Mouse (Mus musculus): ENCODE results near the gene Hcar2. TPM values are rescaled to one million over a fixed set of nuclear protein-coding genes. Genes with fewer than 3 reads are reported as not detected.
A peak's percentile ranks its signal among the peaks of the same experiment; 100 is the strongest.

Hcar2 gene
- total RNA-seq, 2 experiments from 2014 or later: 0.33 TPM; not detected in 1

- DNase-seq: no peak
Measured at GRCm38 (mm10) chr5:123862374-123863350, 2.6 kb downstream of the Hcar2 start.

DNA sequence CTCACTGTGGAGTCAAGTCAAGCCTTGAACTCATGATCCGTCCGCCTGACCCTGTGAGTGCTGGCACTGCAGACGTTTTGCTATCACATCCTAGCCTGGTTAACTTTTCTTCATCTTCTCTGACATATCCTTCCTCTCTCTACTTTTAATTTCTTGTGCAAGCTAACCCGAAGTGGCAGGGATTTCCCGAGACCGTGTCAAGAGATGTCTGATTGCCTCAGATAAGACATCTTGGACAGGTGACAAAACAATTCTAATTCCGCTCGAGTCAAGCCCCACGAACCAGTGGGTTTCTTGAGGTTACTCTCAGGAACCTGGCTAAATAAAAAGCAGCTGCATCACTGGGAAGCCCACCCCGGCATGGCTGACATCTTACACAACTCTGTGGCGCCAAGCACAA, 6.5 kb downstream of the Hcar2 start:
- DNase-seq: no peak

DNA sequence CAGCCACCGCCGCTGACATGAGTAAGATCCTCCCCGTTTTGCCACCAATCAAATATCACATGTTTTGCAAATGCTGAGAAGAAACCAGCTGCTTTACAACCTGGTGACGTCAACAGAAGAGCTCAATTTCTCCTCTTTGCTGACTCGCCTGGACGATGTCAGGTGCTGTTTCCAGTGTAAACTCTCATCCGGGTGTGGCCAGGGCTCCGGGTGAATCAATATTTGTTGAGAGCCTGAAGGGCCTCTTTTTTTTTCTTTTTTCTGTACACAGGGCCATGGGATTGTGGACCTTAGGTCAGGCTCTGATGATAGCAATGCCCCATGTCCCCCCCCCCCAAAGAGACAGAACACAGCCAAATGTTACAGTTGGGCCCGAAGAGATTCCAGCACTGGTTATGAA, 10.8 kb downstream of the Hcar2 start:
- DNase-seq: no peak

DNA sequence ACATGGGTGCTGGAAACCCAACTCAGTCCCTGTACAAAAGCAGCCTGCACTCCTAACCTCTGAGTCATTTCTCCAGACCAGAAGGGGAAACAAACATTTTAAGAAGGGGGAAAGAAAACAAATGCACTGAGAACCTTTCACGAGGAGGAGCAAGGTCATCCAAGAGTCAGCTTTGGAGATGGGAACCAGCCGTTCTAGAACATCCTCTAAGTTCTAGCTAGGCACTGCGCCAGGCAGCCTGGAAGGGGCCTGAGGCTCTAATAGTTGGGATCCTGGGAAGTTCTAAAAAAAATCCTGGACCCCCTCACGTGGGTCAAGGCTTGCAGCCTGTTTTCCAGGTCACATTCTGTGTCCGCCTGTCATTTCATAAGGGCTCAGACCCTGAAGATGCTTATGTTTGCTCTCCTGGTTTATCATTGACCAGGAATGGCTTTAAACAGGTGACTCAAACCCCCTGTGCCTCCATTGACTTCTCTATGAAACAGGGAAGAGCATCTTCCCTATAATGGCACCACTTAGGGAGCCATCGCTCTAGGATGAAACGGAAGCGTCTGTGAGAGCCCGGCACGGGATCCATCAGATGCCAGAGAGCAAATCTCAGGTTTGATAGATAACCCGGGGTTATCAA, 11.3 kb downstream of the Hcar2 start:
- DNase-seq: no peak

GRCm38 (mm10) chr5:123851398-123851797, 13.9 kb downstream of the Hcar2 start:
- DNase-seq: no peak

GRCm38 (mm10) chr5:123844316-123844715, 21.0 kb downstream of the Hcar2 start:
- DNase-seq: no peak

- DNase-seq: no peak
Measured at GRCm38 (mm10) chr5:123843816-123844215, 21.5 kb downstream of the Hcar2 start.

- DNase-seq: no peak
Measured at GRCm38 (mm10) chr5:123842935-123843282, 22.4 kb downstream of the Hcar2 start.

DNA sequence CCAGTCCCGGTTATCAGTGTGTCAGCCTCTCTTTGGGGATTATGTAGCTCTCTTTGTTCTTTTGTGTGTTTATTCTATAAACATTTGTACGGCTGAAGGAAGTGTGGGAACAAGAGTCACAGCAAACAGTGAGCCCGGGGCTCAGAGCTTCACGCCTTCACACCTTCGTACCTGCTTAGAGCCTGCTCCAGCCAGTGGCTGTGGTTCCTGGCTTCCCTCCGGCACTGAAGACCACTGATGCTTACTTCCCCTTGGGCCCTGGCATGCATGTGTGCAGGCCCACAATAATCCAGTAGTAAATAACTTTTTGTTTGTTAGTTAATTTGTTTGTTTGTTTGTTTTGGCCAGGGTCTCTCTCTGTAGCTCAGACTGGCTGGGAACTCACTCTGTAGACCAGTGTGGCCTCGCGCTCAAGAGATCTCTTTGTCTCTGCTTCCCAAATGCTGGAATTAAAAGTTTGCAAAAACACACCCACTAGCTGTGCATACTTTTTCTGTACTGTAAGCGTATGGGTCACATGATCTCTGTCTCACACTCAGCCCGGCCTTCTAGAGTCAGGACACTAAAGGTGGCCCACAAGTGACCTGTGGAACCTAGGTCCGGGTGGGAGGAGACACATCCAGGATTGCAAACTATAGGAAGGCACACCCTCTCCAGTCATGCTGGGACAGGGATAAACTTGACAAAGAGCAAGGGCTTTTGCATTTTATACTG, 22.9 kb downstream of the Hcar2 start:
- no peak for DNase-seq

DNA sequence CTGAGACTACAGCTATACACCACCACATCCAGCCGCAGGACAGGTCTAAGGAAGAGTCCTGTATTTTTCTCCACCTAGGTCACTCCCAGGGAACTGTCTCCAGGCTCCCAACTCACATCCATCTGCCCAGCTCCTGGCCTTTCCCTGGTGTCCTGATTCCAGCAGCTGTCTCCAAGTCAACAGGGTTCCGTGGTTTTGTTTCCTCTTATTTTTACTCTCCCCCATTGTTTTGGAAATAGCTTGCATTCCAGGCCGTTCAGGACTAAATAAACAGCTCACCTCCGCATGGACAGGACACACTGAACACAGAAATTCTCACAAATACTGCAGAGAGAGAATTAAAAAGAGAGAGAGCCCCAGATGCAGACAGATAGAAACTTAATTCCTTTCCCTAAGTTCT, 27.9 kb downstream of the Hcar2 start:
- DNase-seq: no peak

DNA sequence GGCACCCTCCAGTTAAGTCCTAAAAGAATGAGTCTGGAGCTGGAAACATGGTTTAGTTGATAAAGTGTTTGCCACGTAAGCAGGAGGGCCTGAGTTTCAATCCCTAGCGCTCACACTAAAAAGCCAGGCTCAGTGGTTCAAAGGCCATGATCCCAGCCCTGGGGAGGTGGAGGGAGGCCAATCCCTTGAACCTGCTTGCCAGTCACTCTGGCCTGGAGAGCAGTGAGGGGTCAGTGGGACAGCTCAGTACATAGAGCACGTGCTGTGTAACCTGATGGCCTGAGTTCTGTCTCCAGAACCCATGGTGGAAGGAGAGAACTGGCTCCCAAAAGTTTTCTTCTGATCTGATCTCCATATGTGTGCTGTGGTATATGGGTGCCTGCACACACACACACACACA, 30.5 kb downstream of the Hcar2 start:
- no peak for DNase-seq

GRCm38 (mm10) chr5:123832309-123832708, 33.0 kb downstream of the Hcar2 start:
- DNase-seq: no peak

DNA sequence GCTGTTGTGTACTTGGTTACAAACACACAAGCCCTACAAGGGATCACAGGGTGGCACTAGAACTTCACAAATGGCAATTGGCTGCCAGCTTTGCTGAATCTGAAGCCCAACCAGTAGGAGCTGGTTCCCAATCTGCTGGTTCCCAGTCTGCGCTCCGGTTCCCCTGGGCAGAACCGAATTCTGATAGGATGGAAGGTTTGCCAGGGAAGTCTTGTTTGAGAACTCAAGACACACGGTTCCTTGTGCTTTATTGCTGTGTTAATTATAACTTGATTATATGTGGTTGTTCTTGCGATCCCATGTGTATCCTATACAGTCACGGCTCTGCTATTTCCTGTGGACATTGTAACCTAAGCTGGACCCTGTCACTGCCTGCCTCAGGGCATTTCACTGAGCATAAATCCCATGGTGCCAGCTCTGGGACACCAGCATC, 37.6 kb downstream of the Hcar2 start:
- DNase-seq: peak in 1 of 2 experiments; percentile 40

DNA sequence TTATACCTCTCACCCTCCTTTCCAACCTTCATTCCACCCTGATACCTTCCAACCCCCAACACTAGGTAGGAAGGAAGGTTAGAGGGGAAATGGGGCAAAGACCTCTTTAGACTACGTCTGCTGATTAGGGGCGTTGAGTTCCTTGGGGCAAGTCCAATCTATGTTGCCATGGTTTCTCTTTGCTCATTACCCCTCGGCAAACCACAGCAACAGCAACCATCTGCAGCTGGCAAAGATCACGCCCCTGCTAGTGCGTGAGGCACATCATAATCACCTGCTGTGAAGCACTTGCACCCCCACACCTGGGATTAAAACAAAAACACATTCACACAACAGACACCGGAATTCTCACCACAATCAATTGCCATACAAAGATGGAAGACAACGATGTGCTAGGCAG, 42.6 kb downstream of the Hcar2 start:
- DNase-seq: no peak

GRCm38 (mm10) chr5:123821264-123821571, 44.1 kb downstream of the Hcar2 start:
- DNase-seq: no peak

GRCm38 (mm10) chr5:123820501-123821263, 44.6 kb downstream of the Hcar2 start:
- no peak for DNase-seq

DNA sequence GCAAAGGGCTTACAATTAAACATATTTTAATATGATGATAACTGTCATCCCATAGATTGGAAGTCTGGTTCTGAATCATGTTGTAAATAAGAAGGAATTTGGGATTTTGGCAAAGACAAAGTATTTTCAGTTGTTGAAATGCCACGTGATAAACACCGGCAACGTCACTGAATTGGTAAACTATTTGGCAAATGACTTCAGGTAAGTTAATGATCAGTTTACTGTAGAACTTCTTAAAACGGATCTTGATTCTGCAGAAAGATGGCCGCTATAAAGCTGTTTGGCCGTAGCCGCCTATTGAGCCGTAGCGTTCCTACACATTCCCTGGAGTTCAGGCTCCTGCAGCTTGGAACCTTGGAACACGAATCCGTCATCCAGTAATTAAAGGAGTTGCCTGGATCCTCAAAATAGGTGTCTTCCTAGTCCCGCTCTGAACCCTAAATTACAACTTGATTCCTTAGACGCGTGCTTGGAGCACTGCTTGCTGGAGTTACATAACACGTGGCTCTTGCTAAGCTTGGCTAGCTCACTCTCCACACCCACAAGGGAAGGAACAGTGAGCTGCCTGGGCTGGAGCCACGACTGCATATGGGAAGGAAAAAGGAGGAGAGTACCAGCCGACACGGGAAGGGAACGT, 46.2 kb downstream of the Hcar2 start:
- DNase-seq: peak; percentile 42 to 48

DNA sequence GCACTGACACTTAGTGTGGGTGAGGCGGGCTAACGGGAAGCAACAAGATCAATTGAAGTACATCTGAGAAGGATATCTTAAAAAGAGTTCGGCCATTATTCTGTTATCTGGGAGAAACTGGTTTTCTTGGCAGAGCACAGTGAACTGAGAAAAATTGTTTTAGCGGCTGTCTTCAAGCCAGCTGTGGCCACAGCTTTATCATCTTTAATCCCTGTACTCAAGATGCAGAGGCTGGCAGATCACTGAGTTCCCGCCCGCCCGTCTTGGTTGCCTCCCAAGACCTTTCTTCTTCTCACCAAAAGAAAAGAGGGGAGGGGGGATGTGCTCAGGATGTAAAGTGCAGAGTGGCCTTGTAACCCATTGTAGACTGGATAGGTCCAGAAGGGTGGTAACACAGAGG, 48.4 kb downstream of the Hcar2 start:
- DNase-seq: no peak

All from layer of hippocampus, postnatal 36 days (tissue).